Mouse (Mus musculus): Measurements from ENCODE around the gene Agbl1. TPM values are rescaled to one million over a fixed set of nuclear protein-coding genes. Genes with fewer than 3 reads are reported as not detected.

Gene Agbl1
- polyA plus RNA-seq, 1 experiment = 0.28 TPM

DNA sequence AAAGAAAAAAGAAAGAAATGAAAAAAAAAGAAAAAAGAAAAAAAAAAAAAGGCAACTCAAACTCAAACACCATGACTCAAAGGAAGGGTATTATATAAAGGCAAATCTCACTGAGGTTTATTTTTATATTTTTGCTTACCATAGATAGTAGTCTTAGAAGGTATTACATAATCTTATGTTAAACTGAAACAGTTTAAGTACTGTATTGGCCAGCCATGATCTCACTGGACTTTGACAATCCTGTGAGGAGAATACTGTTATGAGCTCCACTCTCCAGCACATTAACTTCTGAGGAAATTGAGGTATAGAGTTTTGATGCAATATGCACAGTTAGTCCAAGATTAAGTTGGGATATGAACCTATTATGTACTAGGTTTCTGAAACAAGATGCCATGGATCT, 909.0 kb downstream of the Agbl1 start:
- H3K4me3 ChIP-seq (replicated peaks; ENCODE audit: extremely low read depth, low read depth, low read length) = no peak overlapping the region
- TF ChIP-seq CTCF (IDR thresholded peaks at IDR 0.05; ENCODE audit: insufficient read depth, low read length) (no peak), POLR2A (IDR thresholded peaks at IDR 0.05; ENCODE audit: borderline replicate concordance, extremely low read depth, low read depth, low read length) (no peak)
- no peak for DNase-seq
- H3K4me1 ChIP-seq (ENCODE audit: control insufficient read depth, insufficient read depth, low read length) = no peaks in the 10 kb centered on the region

DNA sequence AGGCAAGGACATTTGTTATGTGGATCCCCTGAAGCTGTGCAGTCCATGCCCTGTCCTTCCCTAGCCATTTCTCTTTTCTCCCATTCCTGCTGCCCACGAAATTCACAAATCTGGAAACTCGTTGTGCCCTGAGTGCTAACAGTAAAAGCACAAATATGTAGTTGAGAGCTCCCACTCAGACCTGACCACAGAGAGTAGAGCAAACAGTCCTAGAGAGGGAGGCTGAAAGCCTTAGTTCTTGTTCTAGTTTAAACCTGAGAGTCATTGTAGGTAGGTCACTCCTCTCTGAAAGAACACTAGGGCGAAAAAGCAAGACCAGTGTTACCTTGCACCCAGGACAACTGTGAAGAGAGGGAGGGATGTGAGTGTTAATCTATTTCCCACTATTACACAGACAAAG, 917.8 kb downstream of the Agbl1 start:
- peak; percentile 6 for DNase-seq
- Histone ChIP-seq H3K4me1 (ENCODE audit: control insufficient read depth, insufficient read depth, low read length) (no peaks in the 10 kb centered on the region; the same call in 1 of the 2 replicates), H3K4me3 (replicated peaks; ENCODE audit: extremely low read depth, low read depth, low read length) (no peak overlapping the region)
- WGBS = 60% methylated on average over 3 of the region's 3 CpGs
- TF ChIP-seq POLR2A (IDR thresholded peaks at IDR 0.05; ENCODE audit: borderline replicate concordance, extremely low read depth, low read depth, low read length) (no peak), CTCF (IDR thresholded peaks at IDR 0.05; ENCODE audit: insufficient read depth, low read length) (no peak)

GRCm38 (mm10) chr7:77148820-77149219, 919.1 kb downstream of the Agbl1 start:
- TF ChIP-seq CTCF (IDR thresholded peaks at IDR 0.05; ENCODE audit: insufficient read depth, low read length) = no peak
- TF ChIP-seq POLR2A (IDR thresholded peaks at IDR 0.05; ENCODE audit: borderline replicate concordance, extremely low read depth, low read depth, low read length) = no peak
- no peak for DNase-seq
- Histone ChIP-seq H3K4me3 (replicated peaks; ENCODE audit: extremely low read depth, low read depth, low read length) (no peak overlapping the region), H3K4me1 (ENCODE audit: control insufficient read depth, insufficient read depth, low read length) (no peaks in the 10 kb centered on the region; the same call in 1 of the 2 replicates)
- WGBS = 61% methylated on average over 4 of the region's 4 CpGs

- DNase-seq = no peak
- WGBS = 71% methylated on average over 2 of the region's 2 CpGs
- TF ChIP-seq POLR2A (IDR thresholded peaks at IDR 0.05; ENCODE audit: borderline replicate concordance, extremely low read depth, low read depth, low read length) = no peak
- no peak for TF ChIP-seq CTCF (IDR thresholded peaks at IDR 0.05; ENCODE audit: insufficient read depth, low read length)
- Histone ChIP-seq H3K4me1 (ENCODE audit: control insufficient read depth, insufficient read depth, low read length) (no peaks in the 10 kb centered on the region; the same call in 1 of the 2 replicates), H3K4me3 (replicated peaks; ENCODE audit: extremely low read depth, low read depth, low read length) (no peak overlapping the region)
Observed at GRCm38 (mm10) chr7:77149846-77150245, 920.2 kb downstream of the Agbl1 start.

- no peaks in the 10 kb centered on the region; the same call in 1 of the 2 replicates for H3K4me1 ChIP-seq (ENCODE audit: control insufficient read depth, insufficient read depth, low read length)
- no peak for DNase-seq
- TF ChIP-seq POLR2A (IDR thresholded peaks at IDR 0.05; ENCODE audit: borderline replicate concordance, extremely low read depth, low read depth, low read length) (no peak), CTCF (IDR thresholded peaks at IDR 0.05; ENCODE audit: insufficient read depth, low read length) (no peak)
- WGBS = 41% methylated on average over 3 of the region's 3 CpGs
- H3K4me3 ChIP-seq (replicated peaks; ENCODE audit: extremely low read depth, low read depth, low read length) = no peak overlapping the region
Observed at GRCm38 (mm10) chr7:77152393-77152792, 922.7 kb downstream of the Agbl1 start.

GRCm38 (mm10) chr7:77152909-77153308, 923.2 kb downstream of the Agbl1 start:
- Histone ChIP-seq H3K4me1 (ENCODE audit: control insufficient read depth, insufficient read depth, low read length) (no peaks in the 10 kb centered on the region), H3K4me3 (replicated peaks; ENCODE audit: extremely low read depth, low read depth, low read length) (no peak overlapping the region)
- DNase-seq = no peak
- 31% methylated on average over 1 of the region's 1 CpGs for WGBS
- TF ChIP-seq CTCF (IDR thresholded peaks at IDR 0.05; ENCODE audit: insufficient read depth, low read length) (no peak), POLR2A (IDR thresholded peaks at IDR 0.05; ENCODE audit: borderline replicate concordance, extremely low read depth, low read depth, low read length) (no peak)

DNA sequence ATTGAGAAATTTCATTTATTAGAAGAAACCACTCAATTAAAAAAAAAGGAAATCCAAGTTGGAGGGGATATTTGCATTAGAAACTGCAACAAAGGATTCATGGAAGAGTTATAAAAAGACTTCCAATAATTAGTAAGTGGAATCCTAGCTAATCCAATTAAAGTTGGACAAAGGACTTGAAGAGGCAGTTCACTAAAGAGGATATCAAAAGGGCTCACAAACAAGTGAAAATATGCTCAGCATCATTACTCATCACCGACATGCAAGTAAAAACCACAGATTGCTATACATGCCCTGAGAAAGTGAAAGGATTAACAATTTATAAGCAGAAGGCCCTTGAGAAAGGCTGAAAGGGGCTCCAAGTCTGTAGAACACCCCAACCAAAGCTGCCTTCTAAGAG, 935.2 kb downstream of the Agbl1 start:
- TF ChIP-seq POLR2A (IDR thresholded peaks at IDR 0.05; ENCODE audit: borderline replicate concordance, extremely low read depth, low read depth, low read length) = no peak
- no peak for DNase-seq
- H3K4me1 ChIP-seq (ENCODE audit: control insufficient read depth, insufficient read depth, low read length) = no peaks in the 10 kb centered on the region
- 91% methylated on average over 1 of the region's 1 CpGs for WGBS
- no peak overlapping the region for H3K4me3 ChIP-seq (replicated peaks; ENCODE audit: extremely low read depth, low read depth, low read length)
